Mouse (Mus musculus) cerebellum, postnatal 4 days (tissue): ENCODE data around the gene Dnm1.
"Not testable (repeated sequence)": the region's sequence is repeated elsewhere in the genome, so short reads cannot be mapped to it uniquely, and the experiment has no call there.

Experiments
- DNase-seq, 2 experiments: peaks; one replicate each; pipeline ENCODE4 v3.0.0; 2022; ENCODE audit warnings: low spot score in 2 of 2, mixed read lengths in 1 of 2

The Dnm1 gene

DNA sequence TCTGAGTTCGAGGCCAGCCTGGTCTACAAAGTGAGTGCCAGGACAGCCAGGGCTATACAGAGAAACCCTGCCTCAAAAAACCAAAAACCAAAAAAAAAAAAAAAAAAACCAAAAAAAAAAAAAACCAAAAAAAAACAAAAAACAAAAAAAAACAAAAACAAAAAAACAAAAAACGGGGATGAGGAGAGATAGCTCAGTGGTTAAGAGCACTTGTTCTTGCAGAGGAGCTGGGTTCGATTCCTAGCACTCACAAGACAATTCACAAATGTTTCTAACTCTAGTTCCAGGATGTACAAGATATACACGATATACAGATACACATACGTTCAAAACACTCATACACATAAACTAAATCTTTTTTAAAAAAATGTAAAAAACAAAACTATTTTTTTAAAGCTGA, 9.1 kb upstream of the Dnm1 start:
- not testable (repeated sequence) for DNase-seq

DNA sequence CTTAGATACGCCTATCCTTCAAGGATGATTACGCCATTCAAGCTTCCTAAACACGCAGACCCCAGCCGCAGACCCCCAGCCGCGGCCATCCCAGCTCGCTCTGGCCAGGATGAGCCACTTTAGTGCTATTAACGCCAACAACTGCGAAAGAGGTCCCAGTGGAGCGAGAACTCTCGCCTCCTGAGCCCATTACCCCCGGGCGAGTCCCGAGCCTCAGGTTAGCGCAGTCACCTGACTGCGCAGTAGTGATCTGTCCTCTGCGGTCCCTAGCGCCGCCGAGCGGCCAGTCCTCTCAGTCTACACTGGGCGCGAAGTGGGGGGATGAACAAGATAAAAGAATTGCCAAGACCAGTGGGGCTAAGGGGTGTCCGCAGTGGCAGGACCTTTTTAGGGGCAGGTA, 8.3 kb upstream of the Dnm1 start:
- peak in 1 of 2 experiments; percentile 49 for DNase-seq

DNA sequence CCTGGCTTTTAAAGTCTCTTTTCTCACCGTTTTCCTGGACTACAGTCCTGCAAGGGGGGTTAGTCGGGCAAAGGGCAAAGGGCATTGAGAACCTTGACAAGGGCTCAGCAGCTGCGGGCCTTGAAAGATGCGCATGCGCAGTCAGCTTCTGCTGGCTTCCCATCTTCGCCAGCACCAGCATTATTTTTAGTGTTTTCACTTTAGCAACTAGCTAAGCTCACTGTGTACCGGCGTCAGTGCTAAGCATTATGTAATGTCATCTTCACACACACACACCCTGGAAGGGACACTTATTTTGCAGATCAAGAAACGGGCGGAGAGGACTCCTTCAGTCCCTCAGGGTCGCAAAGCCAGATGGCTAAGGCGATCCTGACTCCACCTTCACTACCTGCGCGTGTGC, 7.6 kb upstream of the Dnm1 start:
- no peak for DNase-seq

DNA sequence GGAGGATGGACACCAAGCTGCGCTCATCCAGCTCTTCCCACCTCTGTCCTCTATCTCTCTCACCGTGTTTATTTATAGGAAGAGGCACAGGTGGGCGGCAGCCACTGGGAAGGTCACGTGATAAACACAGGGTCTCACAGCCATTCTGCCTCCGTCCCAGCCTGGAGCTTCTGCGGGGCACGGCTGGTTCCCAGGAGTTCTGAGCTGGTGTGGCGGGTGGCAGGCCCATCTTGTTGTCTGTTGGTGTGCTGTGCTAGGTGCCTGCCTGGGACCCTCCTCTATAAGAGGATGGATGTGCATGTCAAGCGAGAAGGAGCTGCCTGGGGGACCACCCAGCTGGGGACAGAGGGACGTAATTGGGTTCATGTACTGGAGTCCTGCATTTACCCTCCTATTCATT, 5.2 kb upstream of the Dnm1 start:
- no peak for DNase-seq

DNA sequence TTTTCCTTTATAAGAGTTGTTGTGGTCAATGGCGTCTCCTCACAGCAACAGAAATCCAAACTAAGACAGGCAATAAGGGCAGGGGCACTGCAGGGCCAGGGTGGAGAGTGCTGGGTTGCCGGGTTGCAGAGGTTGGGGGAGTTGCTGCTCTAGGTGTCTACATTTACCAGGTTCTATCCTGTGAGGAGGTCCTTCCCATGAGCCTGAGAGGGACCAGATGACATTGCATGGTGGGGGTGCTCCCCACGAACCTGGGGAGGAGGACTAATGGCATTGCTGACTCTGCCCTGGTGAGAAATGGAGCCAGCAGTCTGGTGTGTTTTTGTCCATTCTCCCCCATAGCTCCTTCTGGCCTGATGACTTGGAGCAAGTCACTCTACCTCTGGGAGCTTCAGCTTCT, 4.6 kb upstream of the Dnm1 start:
- DNase-seq, result no peak

DNA sequence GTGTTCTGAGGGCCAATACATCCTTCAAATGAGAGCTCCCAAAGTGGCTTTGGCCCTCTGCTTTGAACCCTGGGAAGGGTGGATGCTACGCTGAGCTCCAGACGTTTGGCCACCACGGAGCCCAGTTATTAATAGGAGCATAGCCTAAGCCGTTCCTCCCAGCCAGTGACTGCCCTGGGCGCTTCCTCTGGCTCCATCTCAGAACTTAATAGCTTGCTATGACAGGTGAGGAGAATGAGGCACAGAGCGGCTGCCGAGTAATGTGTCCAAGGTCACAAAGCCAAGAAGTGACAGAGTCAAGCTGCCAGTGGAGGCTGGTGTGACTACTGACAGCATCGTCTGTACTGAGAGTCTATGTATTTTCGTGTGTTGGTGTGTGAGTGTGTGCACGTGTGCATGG, 3.1 kb upstream of the Dnm1 start:
- no peak for DNase-seq

DNA sequence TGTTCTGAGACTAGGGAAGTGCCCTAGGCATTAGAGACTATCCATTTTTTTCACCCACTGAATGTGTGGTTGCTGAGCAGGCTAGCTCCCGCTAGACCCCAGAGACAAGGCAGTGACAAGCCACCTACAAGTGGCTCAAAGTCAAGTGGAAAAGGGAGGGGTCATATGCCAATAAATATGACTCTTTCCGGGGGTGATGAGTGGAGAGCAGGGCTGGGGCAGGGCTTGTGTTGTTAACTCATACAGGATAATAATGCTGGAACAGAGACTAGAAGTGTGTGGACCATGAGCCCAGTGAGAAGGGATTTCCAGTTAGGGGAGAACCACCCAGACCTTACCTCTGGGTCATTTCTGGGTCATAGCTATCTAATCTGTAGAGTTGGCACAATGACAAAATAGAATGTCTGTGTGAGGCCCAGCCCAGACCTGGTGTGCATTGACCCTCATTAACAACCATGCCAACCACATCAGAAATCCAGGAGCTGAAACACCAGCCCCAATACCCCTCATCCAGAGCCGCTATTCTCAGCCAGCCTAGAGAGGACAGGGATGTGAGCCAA, 1.3 kb upstream of the Dnm1 start:
- no peak for DNase-seq

DNA sequence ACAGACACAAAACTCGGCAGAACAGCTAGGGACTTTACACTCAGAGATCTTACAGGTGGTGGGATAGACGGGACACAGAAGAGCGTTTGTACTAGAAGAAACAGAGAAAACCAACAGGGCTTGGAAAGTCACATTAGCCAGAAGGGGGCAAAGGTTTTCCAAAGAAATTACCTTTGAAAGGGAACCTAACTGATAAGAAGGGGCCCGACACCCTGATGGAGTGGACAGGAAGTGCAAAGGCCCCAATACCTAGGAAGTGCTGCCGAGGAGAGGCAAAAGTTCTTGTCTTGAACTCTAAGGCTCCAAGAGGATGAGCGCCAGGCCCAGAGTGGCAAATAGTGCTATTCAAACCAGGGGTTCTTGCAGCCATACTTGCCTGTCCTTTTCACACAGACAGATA, 698 bp upstream of the Dnm1 start:
- DNase-seq, result no peak

DNA sequence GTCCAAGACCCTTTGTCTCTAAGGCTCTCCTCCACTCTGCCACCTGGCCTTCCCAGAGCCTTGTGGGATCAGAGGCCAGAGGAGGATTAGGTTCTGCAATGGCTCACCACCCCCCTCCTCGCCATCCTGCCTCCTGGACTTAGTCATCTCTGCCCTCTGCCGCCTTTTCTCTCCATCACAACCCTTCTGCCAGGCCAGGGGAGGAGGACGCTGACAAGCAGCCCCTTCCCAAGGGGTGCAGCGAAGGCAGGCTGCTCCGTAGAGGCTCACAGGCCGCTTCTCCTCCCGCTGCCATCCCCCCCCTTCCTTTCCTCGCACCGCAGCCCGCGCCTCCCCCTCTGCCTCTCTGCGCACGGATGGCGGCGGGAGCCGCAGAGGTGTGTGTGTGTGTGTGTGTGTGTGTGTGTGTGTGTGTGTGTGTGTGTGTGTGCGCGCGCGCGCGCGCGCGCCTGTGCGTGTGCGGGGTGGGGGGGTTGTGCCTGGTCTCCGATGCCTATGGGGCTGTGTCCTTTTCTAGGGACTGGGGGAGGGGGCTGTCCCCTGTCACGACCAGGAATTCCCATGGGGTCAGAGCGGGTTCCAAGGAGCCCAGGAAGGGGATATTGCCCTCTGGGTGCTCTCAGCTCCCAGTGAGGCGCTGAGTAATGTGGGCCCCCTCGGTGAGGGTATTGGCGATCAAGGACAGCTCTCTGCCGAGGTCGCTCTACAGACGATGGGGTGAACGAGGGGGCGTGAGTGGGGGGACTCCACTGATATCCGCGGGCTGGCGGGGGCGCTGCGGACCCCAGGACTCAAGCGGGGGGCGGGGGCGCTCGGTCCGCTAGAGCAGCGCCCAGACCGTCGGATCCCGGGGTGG, 759 bp downstream of the Dnm1 start, which contains the start of gene Ciz1:
Gene Ciz1, plus strand, starts transcription at position 177 of the 856 bp plus-strand sequence.
- DNase-seq, result peak in 1 of 2 experiments; percentile 47

DNA sequence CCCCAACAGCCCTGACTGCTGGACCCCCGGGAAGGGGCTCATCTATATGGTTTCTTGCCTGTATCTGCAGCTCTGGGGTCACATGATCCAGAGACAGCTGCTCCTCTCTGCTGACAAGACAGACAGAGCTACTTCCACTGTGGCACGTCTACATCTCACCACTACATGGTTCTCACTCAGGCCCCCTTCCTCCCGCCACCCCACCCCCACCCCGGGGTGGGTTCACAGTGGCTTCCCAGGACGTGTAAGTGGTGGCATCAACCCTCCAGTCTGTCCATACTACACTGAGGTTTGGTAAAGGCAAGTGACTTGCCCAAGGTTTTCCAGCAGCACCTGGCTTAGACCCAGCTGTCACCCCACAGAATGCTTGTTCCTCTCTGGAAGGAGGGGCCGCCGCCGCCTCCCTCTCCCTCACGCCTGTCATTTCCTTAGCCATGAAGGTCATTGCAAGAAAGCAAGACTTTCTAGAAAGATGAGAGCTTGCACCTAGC, 1.6 kb downstream of the Dnm1 start:
- no peak for DNase-seq

DNA sequence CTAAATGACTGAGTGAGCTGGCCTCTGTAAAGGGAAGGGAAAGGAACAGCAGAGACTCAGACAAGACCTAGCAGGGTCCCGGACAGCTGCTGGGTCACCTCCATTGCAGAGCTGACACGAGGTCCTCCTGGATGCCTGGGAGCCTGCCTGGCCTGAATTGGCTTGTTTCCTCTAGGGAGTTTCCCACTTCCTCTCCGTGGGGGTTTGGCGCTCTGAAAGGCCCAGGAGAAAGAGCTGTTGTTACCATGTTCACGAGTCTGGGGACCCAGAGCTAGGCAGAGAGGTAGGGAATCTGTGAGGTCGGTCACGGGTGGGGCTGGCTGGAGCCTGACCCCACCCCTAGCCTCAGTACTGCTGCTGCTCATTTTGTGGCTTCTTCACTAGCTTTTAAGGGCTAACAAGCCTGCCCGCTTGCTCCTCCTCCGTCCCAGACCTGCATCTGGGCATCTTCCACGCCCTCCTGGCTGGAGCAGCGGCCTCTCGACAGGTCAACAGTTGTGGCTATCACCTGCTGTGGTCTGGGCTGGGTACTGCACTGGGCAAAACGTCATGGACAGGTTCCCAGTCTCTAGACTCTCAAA, 2.6 kb downstream of the Dnm1 start:
- DNase-seq, result no peak

DNA sequence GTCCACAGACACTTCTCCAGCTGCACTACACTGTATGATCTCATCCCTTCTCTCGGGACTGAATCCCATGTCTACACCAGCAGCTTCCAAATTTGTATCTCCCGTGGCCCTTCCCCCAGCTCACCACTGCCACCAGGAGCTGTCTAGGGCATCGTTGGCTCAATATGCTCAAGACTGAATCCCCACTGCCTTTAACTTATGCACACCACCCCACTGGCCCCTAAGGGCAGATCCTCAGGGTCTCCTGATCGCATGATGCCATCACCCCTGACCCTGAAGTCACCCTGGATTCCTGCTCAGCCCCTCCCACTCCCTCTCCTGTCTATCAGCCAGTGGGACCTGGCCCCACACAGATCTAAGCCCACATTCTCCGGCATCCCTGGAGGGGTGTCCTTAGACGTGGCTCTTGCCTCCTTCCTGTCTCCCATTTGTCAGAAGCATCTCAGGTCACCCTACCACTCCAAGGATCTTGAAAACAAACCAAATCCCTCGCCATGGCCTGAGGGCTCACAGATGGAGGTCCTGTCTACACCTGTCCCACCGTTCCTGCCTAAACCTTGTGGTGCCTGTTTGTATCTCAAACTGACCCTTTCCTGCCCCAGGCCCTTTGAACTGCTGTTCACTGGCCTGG, 3.4 kb downstream of the Dnm1 start:
- no peak for DNase-seq

DNA sequence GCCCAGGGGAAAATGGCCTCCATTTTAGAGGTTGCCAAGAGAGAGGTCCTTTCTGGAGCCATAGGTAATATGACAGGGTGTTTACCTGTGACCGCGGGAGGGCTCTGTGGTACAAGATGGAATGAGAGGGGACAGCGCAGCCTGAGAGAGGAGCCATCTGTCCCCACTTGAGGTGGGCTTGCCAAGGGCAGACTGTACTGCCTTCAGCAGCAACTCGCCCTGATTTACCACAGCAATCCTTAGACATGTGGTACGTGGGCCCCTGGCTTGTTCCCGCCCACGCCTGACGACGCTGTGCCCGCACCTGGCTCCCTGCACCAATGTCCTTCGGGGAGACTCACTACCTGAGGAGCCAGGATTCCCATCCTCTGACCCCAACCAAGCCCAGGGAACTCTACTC, 4.8 kb downstream of the Dnm1 start:
- no peak for DNase-seq

DNA sequence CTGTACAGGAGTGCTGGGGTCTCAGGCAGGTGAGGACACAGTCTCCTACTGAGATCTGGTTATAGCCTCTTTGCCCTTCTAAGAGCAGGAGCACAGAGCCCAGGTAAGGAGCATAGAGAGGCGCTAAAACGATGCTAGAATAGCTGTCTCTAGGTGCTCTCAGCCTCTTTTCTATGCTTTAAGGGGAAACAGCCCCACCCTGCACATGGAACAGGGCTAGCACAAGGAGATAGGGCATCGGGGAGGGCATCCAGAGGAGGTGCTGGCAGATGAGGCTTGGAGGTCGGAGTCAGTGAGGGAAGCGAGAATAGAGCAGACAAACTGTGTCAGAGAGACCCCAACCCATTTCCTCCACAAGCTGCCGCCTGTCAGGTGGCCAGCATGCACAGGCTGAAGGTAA, 6.1 kb downstream of the Dnm1 start:
- DNase-seq, result no peak

DNA sequence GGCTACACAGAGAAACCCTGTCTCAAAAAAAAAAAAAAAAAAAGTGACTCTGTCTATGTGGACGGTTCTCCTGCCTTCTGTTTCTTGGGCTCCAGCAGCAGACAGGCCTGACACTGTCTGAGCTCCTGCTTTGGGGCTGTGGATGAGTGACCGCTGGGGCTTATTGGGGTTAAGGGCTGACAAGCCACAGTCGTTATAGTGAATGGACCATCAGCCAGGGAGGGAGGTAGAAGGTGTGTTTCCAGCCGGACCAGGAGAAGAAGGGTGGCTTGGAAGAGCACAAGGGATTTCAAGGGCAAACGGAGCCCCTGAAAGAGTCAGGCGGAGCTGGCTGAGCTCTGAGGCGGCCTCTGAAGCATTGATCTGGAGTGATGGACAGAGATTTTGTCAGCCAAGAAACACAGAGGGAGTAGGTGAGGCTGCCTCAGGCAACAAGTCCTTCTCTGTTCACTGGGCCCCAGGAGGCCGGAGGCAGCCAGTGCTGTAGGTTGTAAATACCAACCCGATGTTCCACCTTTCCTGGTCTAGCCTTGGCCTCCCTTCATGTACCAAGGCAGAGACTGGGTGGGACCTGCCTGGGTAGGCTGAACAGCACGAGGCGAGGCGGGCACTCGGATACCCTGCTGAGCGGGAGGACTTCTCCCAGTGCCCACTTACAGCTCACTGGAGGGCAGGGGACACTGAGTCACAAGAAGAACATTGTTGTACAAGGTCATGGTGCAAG, 8.4 kb downstream of the Dnm1 start:
- DNase-seq, result no peak

DNA sequence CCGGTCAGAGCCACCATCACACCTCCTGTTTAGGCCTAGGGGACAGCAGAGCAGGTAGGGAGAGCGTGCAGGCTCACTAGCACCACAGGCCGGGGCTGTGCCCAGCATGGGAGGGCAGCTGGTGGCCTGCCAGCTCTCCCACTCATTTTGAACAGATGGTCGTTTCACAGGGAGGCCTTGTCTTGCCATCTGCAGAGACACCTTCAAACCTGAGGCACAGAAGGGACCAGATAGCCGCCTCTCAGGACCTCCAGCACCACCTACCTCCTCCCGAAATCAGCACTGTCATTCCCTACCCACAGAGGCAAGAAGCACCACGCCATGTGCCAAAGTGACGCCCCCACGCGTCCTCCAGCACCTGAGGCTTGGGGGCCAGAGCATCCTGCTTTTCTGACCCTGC, 9.1 kb downstream of the Dnm1 start:
- peak in 1 of 2 experiments; percentile 42 for DNase-seq

DNA sequence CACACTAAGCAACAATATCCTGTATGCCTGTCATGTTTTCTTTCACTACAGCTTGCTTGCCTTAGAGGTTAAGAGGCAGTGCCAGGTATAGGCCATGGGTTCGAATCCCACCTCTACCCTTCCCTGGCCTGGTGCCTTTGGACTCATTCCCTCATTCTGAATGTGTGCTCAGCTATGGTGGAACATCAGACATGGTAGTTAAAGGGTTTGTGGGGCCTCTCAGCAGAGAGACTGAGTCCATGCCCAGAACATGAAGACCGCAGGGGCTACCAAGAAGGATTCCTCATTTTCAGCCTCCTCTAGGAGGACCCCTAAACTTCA, 9.8 kb downstream of the Dnm1 start:
- no peak for DNase-seq

DNA sequence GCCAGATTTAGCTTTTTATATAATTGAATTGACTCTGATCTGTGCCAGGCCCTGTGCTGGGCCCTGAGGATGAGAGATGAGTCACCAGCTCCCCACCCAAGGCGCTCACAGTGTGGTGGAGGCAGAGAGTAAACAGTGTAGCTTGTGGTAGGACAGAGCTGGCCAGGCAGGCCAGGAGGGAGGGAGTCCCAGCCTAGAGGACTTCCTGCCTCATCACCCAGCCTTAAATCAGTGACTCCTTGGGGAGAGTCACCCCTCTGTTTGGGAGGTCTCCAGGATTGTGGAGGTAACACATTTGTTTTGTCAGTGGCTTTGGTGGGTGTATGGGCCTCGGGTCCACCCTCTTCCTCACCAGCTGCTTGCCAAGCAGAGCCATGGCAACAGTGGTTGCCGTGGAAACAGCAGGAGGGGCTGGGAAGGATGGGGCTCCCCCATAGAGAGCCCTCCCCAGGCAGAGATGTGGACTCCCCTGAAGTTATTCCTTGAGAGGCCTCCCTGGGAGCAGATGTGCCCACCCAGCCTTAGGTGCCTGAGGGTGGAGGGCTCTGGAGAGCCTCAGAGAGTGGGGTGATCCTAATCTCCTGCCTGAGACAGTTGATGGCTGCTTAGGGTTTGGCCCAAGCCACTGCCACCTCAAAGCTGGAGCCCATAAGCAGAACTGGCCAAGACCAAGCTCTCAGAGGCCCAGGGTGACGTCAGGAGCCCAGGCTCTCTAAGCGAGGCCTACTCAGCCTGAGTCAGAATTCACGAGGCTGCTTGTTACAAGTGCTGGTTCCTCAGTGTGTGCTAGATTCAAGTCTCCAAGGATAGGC, 10.4 kb downstream of the Dnm1 start:
- no peak for DNase-seq

DNA sequence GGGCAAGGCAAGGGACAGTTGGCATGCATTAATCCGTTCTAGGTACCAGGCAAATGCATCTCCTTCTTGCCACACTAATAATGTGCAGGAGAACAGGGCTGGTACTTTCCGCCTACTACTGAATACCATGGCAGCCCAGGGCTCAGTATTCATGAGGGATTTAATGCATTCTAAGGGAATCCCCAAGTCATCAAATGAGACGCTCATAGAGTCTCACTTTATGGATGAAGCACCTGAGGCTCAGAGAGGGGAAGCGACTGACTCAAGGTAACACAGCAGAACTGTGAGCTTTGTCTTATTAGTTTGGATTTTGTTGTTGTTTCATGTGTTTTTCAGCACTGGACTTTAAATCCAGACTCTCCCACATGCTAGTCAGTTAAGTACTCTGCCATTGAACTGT, 11.1 kb downstream of the Dnm1 start:
- DNase-seq, result no peak

DNA sequence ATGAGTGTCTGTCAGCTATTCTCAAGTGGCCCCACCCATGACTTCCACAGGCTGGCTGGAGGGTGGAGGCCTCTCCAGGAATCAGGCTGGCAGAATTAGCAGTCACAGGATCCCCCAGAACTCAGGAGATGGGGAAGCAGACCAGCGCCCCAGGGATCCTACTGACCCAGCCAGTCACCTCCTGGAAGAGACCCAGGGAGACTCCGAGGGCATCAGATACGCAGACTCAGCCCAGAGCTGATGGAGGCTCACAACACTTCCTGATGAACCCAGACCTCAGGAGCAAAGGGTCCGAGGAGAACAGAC, 11.6 kb downstream of the Dnm1 start:
- no peak for DNase-seq
